Mouse (Mus musculus): ENCODE results near the gene Ppfibp1.

- TF ChIP-seq POLR2A (IDR thresholded peaks at IDR 0.05; ENCODE audit: insufficient read depth, low read depth, low read length) (no peak), CTCF (IDR thresholded peaks at IDR 0.05) (no peak)
Observed at GRCm38 (mm10) chr6:146878926-146879325, 9.4 kb upstream of the Ppfibp1 start.

Data from heart, adult 2 months (tissue).